Mouse (Mus musculus): ENCODE results near the gene Ckap2. TPM values are rescaled to one million over a fixed set of nuclear protein-coding genes. Genes with fewer than 3 reads are reported as not detected.

Ckap2 gene
- total and polyA plus RNA-seq, 2 experiments = 0.18 to 0.65 TPM

DNA sequence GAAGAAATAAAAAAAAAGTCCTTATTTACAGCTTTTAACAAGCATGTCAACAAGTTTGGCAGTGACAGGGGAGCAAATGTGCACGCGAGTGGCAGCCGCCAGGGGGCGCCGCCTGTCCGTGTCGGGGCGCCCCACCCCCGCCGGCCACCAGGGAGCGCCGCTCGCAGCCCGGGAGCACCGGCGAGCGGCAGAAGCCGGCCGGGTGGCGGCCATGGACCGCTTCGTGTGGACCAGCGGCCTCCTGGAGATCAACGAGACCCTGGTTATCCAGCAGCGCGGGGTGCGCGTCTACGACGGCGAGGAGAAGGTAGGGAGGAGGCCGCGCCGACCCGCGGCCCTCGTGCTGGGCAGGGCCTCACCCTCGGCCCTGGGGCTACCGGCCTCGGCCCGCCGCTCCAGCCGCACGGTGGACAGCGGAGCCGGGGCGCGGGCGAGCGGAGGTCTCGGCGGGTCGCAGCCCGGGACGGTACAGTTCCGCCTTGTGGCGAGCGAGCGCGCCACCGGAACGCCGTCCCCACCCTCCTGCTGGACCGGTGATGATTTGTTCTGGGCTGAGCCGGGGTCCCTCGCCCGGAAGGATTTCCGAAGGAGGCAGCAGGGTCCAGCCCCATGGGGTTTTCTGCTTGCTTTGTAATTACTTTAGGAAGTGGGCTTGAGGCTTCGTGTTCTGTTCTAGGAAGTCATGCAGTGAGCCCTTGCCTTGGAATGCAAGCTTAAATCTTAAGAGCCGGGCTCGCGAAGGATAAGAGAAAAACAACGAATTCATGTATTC lies 7.2 kb upstream of the Ckap2 start, which contains the start of gene Vps36:
Gene Vps36, plus strand, starts transcription at position 150 of the 772 bp plus-strand sequence.
- peak within 1 kb of the TSS; percentile 97 for H3K4me3 ChIP-seq (ENCODE audit: insufficient read depth, low read depth, low read length)
- under 1% methylated on average over 73 of the region's 73 CpGs for WGBS
- TF ChIP-seq CTCF (IDR thresholded peaks at IDR 0.05; ENCODE audit: low read depth, low read length) (peak; percentile 97), POLR2A (IDR thresholded peaks at IDR 0.05; ENCODE audit: extremely low read depth, insufficient read depth, low read length) (0 out of 2 replicates have a peak, but pooled peaks have one; percentile 33)
- DNase-seq (ENCODE audit: extremely low read depth, low read depth, low spot score) = peak; percentile 52
- H3K36me3 ChIP-seq (ENCODE audit: control insufficient read depth, insufficient read depth, low read length) = no peaks in the 10 kb centered on the region
- H3K27me3 ChIP-seq (ENCODE audit: control insufficient read depth, insufficient read depth, low read length) = no peaks in the 10 kb centered on the region
- H3K4me1 ChIP-seq (ENCODE audit: control insufficient read depth, insufficient read depth, low read length) = peaks cover 8% of the 10 kb centered on the region; the same call in 1 of the 2 replicates
- H3K9ac ChIP-seq (ENCODE audit: low read depth, low read length) = peak within 1 kb of the TSS; percentile 99
- H3K79me2 ChIP-seq (ENCODE audit: control insufficient read depth, insufficient read depth, low read length) = peaks cover 10% of the 10 kb centered on the region; the same call in 1 of the 2 replicates
- peak within 1 kb of the TSS; percentile 92 for H3K27ac ChIP-seq (replicated peaks; ENCODE audit: insufficient read depth, low read depth, low read length)

DNA sequence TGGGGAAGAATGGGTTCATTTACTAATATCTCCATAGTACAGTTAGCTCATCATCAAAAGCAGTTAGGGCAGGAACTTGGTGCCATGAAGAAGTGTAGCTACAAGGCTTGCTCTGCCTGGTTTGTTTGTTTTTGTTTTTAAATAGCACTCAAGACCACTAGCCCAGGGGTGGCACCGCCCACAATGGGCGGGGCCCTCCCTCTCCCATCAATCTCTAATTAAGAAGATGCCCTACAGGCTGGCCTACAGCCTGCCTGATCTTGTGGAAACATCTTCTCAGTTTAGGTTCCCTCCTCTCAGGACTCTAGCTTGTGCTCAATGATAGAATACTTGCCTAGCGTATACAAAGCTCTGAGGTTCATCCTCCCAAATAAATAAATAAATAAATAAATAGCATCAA lies 735 bp downstream of the Ckap2 start:
- Histone ChIP-seq H3K36me3 (ENCODE audit: control insufficient read depth, insufficient read depth, low read length) (no peaks in the 10 kb centered on the region), H3K79me2 (ENCODE audit: control insufficient read depth, insufficient read depth, low read length) (no peaks in the 10 kb centered on the region), H3K4me3 (ENCODE audit: insufficient read depth, low read depth, low read length) (no peak overlapping the region), H3K4me1 (ENCODE audit: control insufficient read depth, insufficient read depth, low read length) (peaks cover 2% of the 10 kb centered on the region), H3K27ac (replicated peaks; ENCODE audit: insufficient read depth, low read depth, low read length) (no peak overlapping the region), H3K9ac (ENCODE audit: low read depth, low read length) (no peak overlapping the region), H3K27me3 (ENCODE audit: control insufficient read depth, insufficient read depth, low read length) (no peaks in the 10 kb centered on the region)
- TF ChIP-seq CTCF (IDR thresholded peaks at IDR 0.05; ENCODE audit: low read depth, low read length) = no peak
- no peak for TF ChIP-seq POLR2A (IDR thresholded peaks at IDR 0.05; ENCODE audit: extremely low read depth, insufficient read depth, low read length)
- no peak for DNase-seq (ENCODE audit: extremely low read depth, low read depth, low spot score)
- WGBS = 9% methylated on average over 3 of the region's 3 CpGs

DNA sequence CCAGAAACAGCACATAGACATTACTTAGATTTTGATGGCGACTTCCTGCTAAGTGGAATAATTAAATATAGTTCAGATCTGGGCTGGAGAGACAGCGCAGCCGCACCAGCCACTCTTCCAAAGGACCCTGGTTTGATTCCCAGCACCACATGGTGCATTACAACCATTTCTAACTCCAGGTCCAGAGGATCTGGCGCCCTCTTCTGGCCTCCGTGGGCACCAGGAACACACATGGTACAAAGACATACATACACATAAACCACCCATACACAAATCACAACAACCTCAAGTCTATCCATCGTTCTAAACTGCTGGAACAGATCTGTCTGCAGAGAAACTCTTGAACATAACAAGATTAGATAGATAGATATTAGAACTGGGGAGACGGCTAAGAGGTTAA lies 9.7 kb downstream of the Ckap2 start:
- no peak overlapping the region for H3K27ac ChIP-seq (replicated peaks; ENCODE audit: insufficient read depth, low read depth, low read length)
- TF ChIP-seq POLR2A (IDR thresholded peaks at IDR 0.05; ENCODE audit: extremely low read depth, insufficient read depth, low read length) (no peak), CTCF (IDR thresholded peaks at IDR 0.05; ENCODE audit: low read depth, low read length) (no peak)
- H3K27me3 ChIP-seq (ENCODE audit: control insufficient read depth, insufficient read depth, low read length) = no peaks in the 10 kb centered on the region
- WGBS = 96% methylated on average over 7 of the region's 7 CpGs
- H3K4me3 ChIP-seq (ENCODE audit: insufficient read depth, low read depth, low read length) = no peak overlapping the region
- no peaks in the 10 kb centered on the region for H3K79me2 ChIP-seq (ENCODE audit: control insufficient read depth, insufficient read depth, low read length)
- H3K9ac ChIP-seq (ENCODE audit: low read depth, low read length) = no peak overlapping the region
- no peaks in the 10 kb centered on the region for H3K4me1 ChIP-seq (ENCODE audit: control insufficient read depth, insufficient read depth, low read length)
- no peak for DNase-seq (ENCODE audit: extremely low read depth, low read depth, low spot score)
- no peaks in the 10 kb centered on the region for H3K36me3 ChIP-seq (ENCODE audit: control insufficient read depth, insufficient read depth, low read length)

DNA sequence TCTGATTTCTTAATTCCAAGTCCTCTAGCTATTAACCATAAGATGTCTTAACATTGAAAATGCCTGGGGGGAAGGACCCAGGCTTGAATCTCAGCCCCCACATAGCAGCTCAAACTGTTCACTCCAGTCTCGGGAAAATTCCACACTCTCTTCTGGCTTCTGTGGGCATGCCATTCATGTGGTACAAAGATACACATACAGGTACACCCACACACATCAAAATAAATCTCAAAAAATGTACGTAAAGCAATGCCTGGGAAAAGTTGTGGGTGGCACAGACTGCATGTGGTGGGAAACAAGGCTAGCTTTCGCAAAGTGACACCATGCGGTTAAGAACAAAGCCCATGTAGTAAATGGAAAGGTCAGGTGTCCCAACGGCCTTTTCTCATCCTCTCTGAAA lies 16.5 kb downstream of the Ckap2 start:
- TF ChIP-seq CTCF (IDR thresholded peaks at IDR 0.05; ENCODE audit: low read depth, low read length) (no peak), POLR2A (IDR thresholded peaks at IDR 0.05; ENCODE audit: extremely low read depth, insufficient read depth, low read length) (no peak)
- Histone ChIP-seq H3K79me2 (ENCODE audit: control insufficient read depth, insufficient read depth, low read length) (no peaks in the 10 kb centered on the region), H3K36me3 (ENCODE audit: control insufficient read depth, insufficient read depth, low read length) (no peaks in the 10 kb centered on the region), H3K4me3 (ENCODE audit: insufficient read depth, low read depth, low read length) (no peak overlapping the region), H3K9ac (ENCODE audit: low read depth, low read length) (no peak overlapping the region), H3K27me3 (ENCODE audit: control insufficient read depth, insufficient read depth, low read length) (no peaks in the 10 kb centered on the region), H3K27ac (replicated peaks; ENCODE audit: insufficient read depth, low read depth, low read length) (no peak overlapping the region), H3K4me1 (ENCODE audit: control insufficient read depth, insufficient read depth, low read length) (peaks cover 3% of the 10 kb centered on the region)
- WGBS = 97% methylated on average over 5 of the region's 5 CpGs
- no peak for DNase-seq (ENCODE audit: extremely low read depth, low read depth, low spot score)

DNA sequence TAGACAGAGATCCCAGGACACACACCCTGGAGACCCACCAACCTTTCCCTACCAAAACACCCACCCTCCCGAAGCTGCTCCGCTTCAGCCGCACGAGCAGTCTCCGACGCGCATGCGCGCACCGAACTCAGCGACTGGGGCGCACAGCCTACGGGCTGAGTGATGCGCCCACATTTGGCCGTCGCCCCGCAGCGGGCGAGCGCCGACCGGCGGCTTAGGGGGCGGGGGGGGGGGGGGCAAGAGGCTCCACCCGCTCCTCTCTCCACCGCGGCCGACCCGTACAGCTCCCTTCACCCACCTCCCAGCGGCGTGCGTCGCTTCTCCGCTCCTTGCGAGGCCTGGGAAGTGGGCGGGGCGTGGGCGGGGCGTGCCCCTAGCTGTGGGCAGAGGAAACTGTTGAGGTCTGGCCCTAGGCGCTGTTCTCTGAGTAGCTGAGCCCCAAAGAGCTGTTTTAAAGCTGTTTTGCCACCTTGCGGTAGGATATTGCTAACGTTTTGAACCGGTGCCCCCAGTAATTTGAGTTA lies 19.5 kb downstream of the Ckap2 start, which contains the start of gene Nek3:
Gene Nek3, minus strand, starts transcription at position 356 of the 524 bp plus-strand sequence.
- Histone ChIP-seq H3K9ac (ENCODE audit: low read depth, low read length) (peak within 1 kb of the TSS; percentile 53), H3K27ac (replicated peaks; ENCODE audit: insufficient read depth, low read depth, low read length) (peak within 1 kb of the TSS; percentile 42), H3K4me3 (ENCODE audit: insufficient read depth, low read depth, low read length) (peak within 1 kb of the TSS; percentile 55), H3K27me3 (ENCODE audit: control insufficient read depth, insufficient read depth, low read length) (no peaks in the 10 kb centered on the region), H3K79me2 (ENCODE audit: control insufficient read depth, insufficient read depth, low read length) (no peaks in the 10 kb centered on the region), H3K36me3 (ENCODE audit: control insufficient read depth, insufficient read depth, low read length) (no peaks in the 10 kb centered on the region), H3K4me1 (ENCODE audit: control insufficient read depth, insufficient read depth, low read length) (peaks cover 3% of the 10 kb centered on the region)
- peak; percentile 89 for DNase-seq (ENCODE audit: extremely low read depth, low read depth, low spot score)
- under 1% methylated on average over 43 of the region's 43 CpGs for WGBS
- TF ChIP-seq POLR2A (IDR thresholded peaks at IDR 0.05; ENCODE audit: extremely low read depth, insufficient read depth, low read length) = peak; percentile 59; the same call in 1 of the 2 replicates
- peak; percentile 64 for TF ChIP-seq CTCF (IDR thresholded peaks at IDR 0.05; ENCODE audit: low read depth, low read length)

All from liver, adult 2 months (tissue).